Mouse (Mus musculus): ENCODE results near the gene Spon1. TPM values are rescaled to one million over a fixed set of nuclear protein-coding genes. Genes with fewer than 3 reads are reported as not detected.

Gene Spon1
- polyA plus RNA-seq, 1 experiment, result 1.2 TPM

GRCm38 (mm10) chr7:113798605-113799255, 32.9 kb downstream of the Spon1 start:
- DNase-seq (ENCODE audit: low read depth in 1 of 2, low spot score in 2 of 2), result no peak
- TF ChIP-seq POLR2A (IDR thresholded peaks at IDR 0.05; ENCODE audit: low read depth, low read length) (no peak), CTCF (IDR thresholded peaks at IDR 0.05; ENCODE audit: extremely low read depth, insufficient read depth, insufficient read length, insufficient replicate concordance) (no peak)
- H3K36me3 ChIP-seq (ENCODE audit: control insufficient read depth, insufficient read depth, low read length), result no peaks in the 10 kb centered on the region
- no peaks in the 10 kb centered on the region for H3K27me3 ChIP-seq (ENCODE audit: control insufficient read depth, insufficient read depth, low read length)
- WGBS, result 91% methylated on average over 6 of the region's 6 CpGs
- H3K4me3 ChIP-seq (ENCODE audit: extremely low read depth, insufficient read depth, insufficient read length), result no peak overlapping the region
- no peak overlapping the region for H3K27ac ChIP-seq (ENCODE audit: insufficient read depth, low read length)
- no peaks in the 10 kb centered on the region for H3K4me1 ChIP-seq (ENCODE audit: control insufficient read depth, insufficient read depth, insufficient read length)

GRCm38 (mm10) chr7:113809781-113810180, 44.0 kb downstream of the Spon1 start:
- WGBS, result 91% methylated on average over 1 of the region's 1 CpGs
- TF ChIP-seq CTCF (IDR thresholded peaks at IDR 0.05; ENCODE audit: extremely low read depth, insufficient read depth, insufficient read length, insufficient replicate concordance) (no peak), POLR2A (IDR thresholded peaks at IDR 0.05; ENCODE audit: low read depth, low read length) (no peak)
- H3K27ac ChIP-seq (ENCODE audit: insufficient read depth, low read length), result no peak overlapping the region
- no peaks in the 10 kb centered on the region for H3K27me3 ChIP-seq (ENCODE audit: control insufficient read depth, insufficient read depth, low read length)
- no peaks in the 10 kb centered on the region for H3K4me1 ChIP-seq (ENCODE audit: control insufficient read depth, insufficient read depth, insufficient read length)
- no peak for DNase-seq (ENCODE audit: low read depth in 1 of 2, low spot score in 2 of 2)
- H3K4me3 ChIP-seq (ENCODE audit: extremely low read depth, insufficient read depth, insufficient read length), result no peak overlapping the region
- no peaks in the 10 kb centered on the region for H3K36me3 ChIP-seq (ENCODE audit: control insufficient read depth, insufficient read depth, low read length)

GRCm38 (mm10) chr7:113811376-113812158, 45.8 kb downstream of the Spon1 start:
- no peak for DNase-seq (ENCODE audit: low read depth in 1 of 2, low spot score in 2 of 2)
- no peak for TF ChIP-seq CTCF (IDR thresholded peaks at IDR 0.05; ENCODE audit: extremely low read depth, insufficient read depth, insufficient read length, insufficient replicate concordance)
- no peak for TF ChIP-seq POLR2A (IDR thresholded peaks at IDR 0.05; ENCODE audit: low read depth, low read length)
- 58% methylated on average over 10 of the region's 10 CpGs for WGBS
- no peaks in the 10 kb centered on the region for H3K36me3 ChIP-seq (ENCODE audit: control insufficient read depth, insufficient read depth, low read length)
- H3K27ac ChIP-seq (ENCODE audit: insufficient read depth, low read length), result no peak overlapping the region
- H3K4me1 ChIP-seq (ENCODE audit: control insufficient read depth, insufficient read depth, insufficient read length), result no peaks in the 10 kb centered on the region
- no peaks in the 10 kb centered on the region for H3K27me3 ChIP-seq (ENCODE audit: control insufficient read depth, insufficient read depth, low read length)
- no peak overlapping the region for H3K4me3 ChIP-seq (ENCODE audit: extremely low read depth, insufficient read depth, insufficient read length)

GRCm38 (mm10) chr7:113814101-113814779, 48.4 kb downstream of the Spon1 start:
- TF ChIP-seq POLR2A (IDR thresholded peaks at IDR 0.05; ENCODE audit: low read depth, low read length), result no peak
- TF ChIP-seq CTCF (IDR thresholded peaks at IDR 0.05; ENCODE audit: extremely low read depth, insufficient read depth, insufficient read length, insufficient replicate concordance), result no peak
- no peak for DNase-seq (ENCODE audit: low read depth in 1 of 2, low spot score in 2 of 2)
- H3K36me3 ChIP-seq (ENCODE audit: control insufficient read depth, insufficient read depth, low read length), result no peaks in the 10 kb centered on the region
- no peak overlapping the region for H3K27ac ChIP-seq (ENCODE audit: insufficient read depth, low read length)
- no peaks in the 10 kb centered on the region for H3K4me1 ChIP-seq (ENCODE audit: control insufficient read depth, insufficient read depth, insufficient read length)
- H3K4me3 ChIP-seq (ENCODE audit: extremely low read depth, insufficient read depth, insufficient read length), result no peak overlapping the region
- no peaks in the 10 kb centered on the region for H3K27me3 ChIP-seq (ENCODE audit: control insufficient read depth, insufficient read depth, low read length)
- WGBS, result 94% methylated on average over 10 of the region's 10 CpGs

DNA sequence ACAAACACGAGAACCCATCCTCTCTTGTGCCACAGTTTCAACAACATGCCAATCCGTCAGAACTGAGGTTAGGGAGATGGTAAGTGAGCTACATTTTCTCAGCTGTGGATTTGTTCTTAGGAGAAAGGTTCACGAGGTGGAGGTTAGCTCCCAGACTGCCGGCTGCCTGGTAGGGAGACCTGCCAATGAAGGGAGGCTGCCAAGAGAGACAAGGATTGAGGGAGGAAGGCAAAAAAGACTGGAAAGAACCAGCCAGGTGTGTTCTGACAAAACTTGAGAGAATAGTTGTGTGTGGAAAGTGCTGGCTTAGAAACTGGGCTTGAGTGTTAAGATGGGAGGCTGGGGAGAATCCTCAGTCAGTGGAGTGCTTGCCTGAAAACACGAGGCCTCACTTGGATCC, 49.9 kb downstream of the Spon1 start:
- no peak for TF ChIP-seq POLR2A (IDR thresholded peaks at IDR 0.05; ENCODE audit: low read depth, low read length)
- TF ChIP-seq CTCF (IDR thresholded peaks at IDR 0.05; ENCODE audit: extremely low read depth, insufficient read depth, insufficient read length, insufficient replicate concordance), result no peak
- DNase-seq (ENCODE audit: low read depth in 1 of 2, low spot score in 2 of 2), result no peak
- Histone ChIP-seq H3K27ac (ENCODE audit: insufficient read depth, low read length) (no peak overlapping the region), H3K4me1 (ENCODE audit: control insufficient read depth, insufficient read depth, insufficient read length) (no peaks in the 10 kb centered on the region), H3K36me3 (ENCODE audit: control insufficient read depth, insufficient read depth, low read length) (no peaks in the 10 kb centered on the region), H3K27me3 (ENCODE audit: control insufficient read depth, insufficient read depth, low read length) (no peaks in the 10 kb centered on the region), H3K4me3 (ENCODE audit: extremely low read depth, insufficient read depth, insufficient read length) (no peak overlapping the region)
- WGBS, result 86% methylated on average over 5 of the region's 5 CpGs

- Histone ChIP-seq H3K27me3 (ENCODE audit: control insufficient read depth, insufficient read depth, low read length) (no peaks in the 10 kb centered on the region), H3K4me3 (ENCODE audit: extremely low read depth, insufficient read depth, insufficient read length) (no peak overlapping the region), H3K4me1 (ENCODE audit: control insufficient read depth, insufficient read depth, insufficient read length) (no peaks in the 10 kb centered on the region), H3K36me3 (ENCODE audit: control insufficient read depth, insufficient read depth, low read length) (no peaks in the 10 kb centered on the region), H3K27ac (ENCODE audit: insufficient read depth, low read length) (no peak overlapping the region)
- DNase-seq (ENCODE audit: low read depth in 1 of 2, low spot score in 2 of 2), result no peak
- WGBS, result 69% methylated on average over 7 of the region's 7 CpGs
- TF ChIP-seq POLR2A (IDR thresholded peaks at IDR 0.05; ENCODE audit: low read depth, low read length), result no peak
- TF ChIP-seq CTCF (IDR thresholded peaks at IDR 0.05; ENCODE audit: extremely low read depth, insufficient read depth, insufficient read length, insufficient replicate concordance), result no peak
Observed at GRCm38 (mm10) chr7:113816827-113817334, 51.1 kb downstream of the Spon1 start.
